8 mouse cellular contexts compared by ENCODE assay signal in genomic region chr15:96285323-96286014, GRCm38 (mm10). TPM values are rescaled to one million over a fixed set of nuclear protein-coding genes. Genes with fewer than 3 reads are reported as not detected.
DNase-seq lines count a peak whose midpoint lies in the region; ATAC-seq and TF ChIP-seq lines count a peak whose summit lies in the region.

No protein-coding gene starts in this region.

- peak overlapping the region; percentile 100 for H3K27ac ChIP-seq in cortical plate, adult 2 months (ENCODE audit: insufficient read depth, low read length)

- DNase-seq in adrenal gland, adult (ENCODE audit: inconsistent age in 2 of 2, low spot score in 1 of 2) = peak; percentile 94 to 97
- DNase-seq in gastrocnemius, adult 8-10 months (ENCODE audit: low spot score in 2 of 2) = peak; percentile 87 to 92
- peak; percentile 77 for DNase-seq in hindlimb bud, embryonic 11.5 days (ENCODE audit: extremely low spot score, low read depth, low spot score)
- peak; percentile 73 to 89 for DNase-seq in left cerebral cortex, adult 8-10 months (ENCODE audit: low spot score in 2 of 2)
- peak; percentile 88 for DNase-seq in right cerebral cortex, adult 18-20 months
- peak; percentile 89 for DNase-seq in urinary bladder, postnatal 14 days (ENCODE audit: low spot score)

- ATAC-seq in megakaryocyte, adult 5-6 weeks (ENCODE audit: poor library complexity, severe bottlenecking) = peak; percentile 53

- peak overlapping the region; percentile 67 for H3K4me3 ChIP-seq in cortical plate, adult 2 months (ENCODE audit: insufficient read depth, low read length)

- no peak for TF ChIP-seq CTCF in cortical plate, adult 2 months (IDR thresholded peaks at IDR 0.05; ENCODE audit: extremely low read depth, insufficient read depth, low read length)

- TF ChIP-seq POLR2A in cortical plate, adult 2 months (IDR thresholded peaks at IDR 0.05; ENCODE audit: extremely low read depth, insufficient read depth, low read length) = 0 out of 2 replicates have a peak, but pooled peaks have one; percentile 23

- H3K4me1 ChIP-seq in cortical plate, adult 2 months (ENCODE audit: control insufficient read depth, insufficient read depth, low read length) = peaks cover 8% of the 10 kb centered on the region; the same call in 1 of the 2 replicates

RNA-seq across cellular contexts. Expression of gene Arid2, which starts 1.8 kb away (rescaled TPM):
- polyA plus RNA-seq in cortical plate, adult 2 months (2012; rRNA removed) = 13.2 and 13.3 TPM in 2 replicates
- total RNA-seq in gastrocnemius, adult 8-10 months (2022) = 10 to 100 TPM; 10.2 to 12.0 (median 11.2) TPM
- 10 to 100 TPM; 28.3 to 35.3 (median 31.5) TPM for total RNA-seq in left cerebral cortex, adult 8-10 months (2022)
- total RNA-seq in megakaryocyte, adult 5-6 weeks (2015) = 39.0 and 44.5 TPM in 2 replicates
- total RNA-seq in megakaryocyte, adult 5-6 weeks (2017) = 28.5 and 36.2 TPM in 2 replicates

Comparison
In these comparisons a context has a peak if more than half of its experiments do, and no peak if none do; other contexts are left out.
1. Peak in every context shown above with its lines: DNase-seq, ATAC-seq, H3K4me3 ChIP-seq and H3K27ac ChIP-seq.